Mouse (Mus musculus): Measurements from ENCODE around the gene Hoxa10. TPM values are rescaled to one million over a fixed set of nuclear protein-coding genes. Genes with fewer than 3 reads are reported as not detected.

The Hoxa10 gene
- polyA plus RNA-seq, 1 experiment from 2014 or later = 0.06 TPM

DNA sequence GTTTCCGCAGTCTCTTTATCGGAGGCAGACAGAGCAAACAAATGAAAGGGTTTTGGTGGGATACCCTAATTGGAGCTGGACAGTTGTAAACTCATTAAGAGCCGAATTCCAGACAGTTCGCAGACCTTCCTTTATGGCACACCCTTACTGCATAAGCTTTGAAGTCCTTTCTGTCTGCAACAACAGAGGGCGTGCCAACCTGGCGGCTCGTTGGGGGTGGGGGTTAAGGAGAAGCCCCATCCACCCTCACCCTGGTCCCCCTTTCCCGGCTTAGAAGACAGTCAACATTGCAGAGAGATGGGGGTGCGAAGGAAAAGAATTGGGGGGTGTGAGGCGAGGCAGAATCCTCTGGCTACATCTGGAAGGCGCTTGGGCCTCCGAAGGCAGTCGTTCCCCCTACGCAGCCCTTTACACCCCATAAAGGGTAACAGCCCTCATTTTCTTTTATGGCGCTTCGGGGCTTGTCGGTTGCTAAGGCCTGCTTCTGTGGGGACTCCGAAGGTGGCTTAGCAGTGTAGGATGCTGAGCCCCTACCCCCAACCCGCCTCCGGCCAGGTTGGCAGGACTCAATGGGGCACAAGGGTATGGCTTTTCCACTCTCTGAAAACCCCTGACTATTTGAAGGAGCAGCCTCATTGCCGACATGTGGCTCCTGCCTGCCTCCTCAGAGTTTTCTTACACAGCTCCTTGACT is 18.5 kb downstream of the Hoxa10 start:
- H3K4me3 ChIP-seq = 0 out of 2 replicates have a peak overlapping the region, but pooled peaks have one; percentile 49
- no peak overlapping the region for H3K27ac ChIP-seq (replicated peaks)
- no peaks in the 10 kb centered on the region for H3K9me3 ChIP-seq (replicated peaks)
- peaks cover 100% of the 10 kb centered on the region for H3K27me3 ChIP-seq (ENCODE audit: low read depth, poor library complexity, severe bottlenecking)
- 6% methylated on average over 21 of the region's 21 CpGs for WGBS
- H3K36me3 ChIP-seq = no peaks in the 10 kb centered on the region
- H3K4me1 ChIP-seq = peaks cover 17% of the 10 kb centered on the region
- no peak for DNase-seq (ENCODE audit: low spot score)

DNA sequence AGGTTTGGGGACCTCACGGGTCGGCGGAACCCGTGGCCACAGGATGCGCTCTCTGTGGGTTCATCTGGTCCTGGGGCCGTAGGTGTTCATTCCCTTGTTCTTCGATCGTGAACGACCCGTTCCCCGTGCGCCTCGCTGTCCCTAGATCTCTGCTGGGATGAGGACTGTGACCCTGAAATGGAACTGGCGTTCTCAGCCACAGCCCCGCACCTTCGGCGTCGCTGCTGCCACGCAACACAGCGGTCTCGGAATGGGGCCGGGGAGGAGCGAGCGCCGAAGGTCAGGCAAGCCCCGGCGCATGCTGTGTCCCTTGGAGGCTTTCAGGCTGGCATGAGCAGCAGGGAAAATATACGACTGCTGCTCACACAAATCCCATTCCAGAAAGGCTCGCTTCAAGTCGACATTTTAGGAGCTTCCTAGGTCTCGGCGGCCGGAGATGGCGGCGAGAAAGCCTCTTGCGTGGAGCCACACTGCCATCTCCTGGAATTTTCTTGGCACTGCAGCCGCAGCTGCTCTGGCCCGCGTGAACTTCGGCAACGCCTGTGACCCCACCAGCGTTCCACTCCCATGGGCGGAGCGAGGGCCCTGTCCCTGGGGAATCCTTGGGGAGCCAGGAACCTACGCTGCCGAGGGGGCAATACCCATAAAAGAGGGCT is 19.2 kb downstream of the Hoxa10 start, which contains the start of gene Hoxa7:
Hoxa7 (minus strand) TSS at position 518 of the 656 bp plus-strand sequence.
- Histone ChIP-seq H3K27ac (replicated peaks) (no peak within 1 kb of the TSS), H3K4me1 (peaks cover 23% of the 10 kb centered on the region), H3K4me3 (peak within 1 kb of the TSS; percentile 49), H3K9me3 (replicated peaks) (no peaks in the 10 kb centered on the region), H3K36me3 (no peaks in the 10 kb centered on the region), H3K27me3 (ENCODE audit: low read depth, poor library complexity, severe bottlenecking) (peaks cover 100% of the 10 kb centered on the region)
- peak; percentile 88 for DNase-seq (ENCODE audit: low spot score)
- WGBS = under 1% methylated on average over 46 of the region's 46 CpGs

DNA sequence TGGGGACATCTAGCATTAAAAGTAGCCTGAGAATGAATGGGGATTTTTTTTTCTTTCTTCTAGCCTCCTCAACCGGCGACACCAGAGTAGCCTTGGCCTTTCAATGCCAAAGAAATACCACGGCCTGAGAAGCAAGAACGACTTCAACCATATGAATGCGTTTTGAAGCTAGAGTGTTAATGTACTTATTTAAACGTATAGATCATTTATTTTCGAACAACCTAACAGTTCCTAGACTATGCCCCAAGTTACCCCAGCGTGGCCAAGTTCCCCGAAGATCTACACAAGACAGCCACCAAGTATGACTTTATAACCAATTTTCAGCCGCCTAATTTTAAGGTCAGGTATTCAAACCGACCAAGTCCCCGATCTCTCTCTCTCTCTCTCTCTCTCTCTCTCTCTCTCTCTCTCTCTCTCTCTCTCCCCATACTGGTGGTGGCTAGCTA is 19.8 kb downstream of the Hoxa10 start:
- Histone ChIP-seq H3K27me3 (ENCODE audit: low read depth, poor library complexity, severe bottlenecking) (peaks cover 100% of the 10 kb centered on the region), H3K36me3 (no peaks in the 10 kb centered on the region), H3K9me3 (replicated peaks) (no peaks in the 10 kb centered on the region), H3K4me3 (peak overlapping the region; percentile 49), H3K27ac (replicated peaks) (no peak overlapping the region), H3K4me1 (peaks cover 23% of the 10 kb centered on the region)
- no peak for DNase-seq (ENCODE audit: low spot score)
- WGBS = 7% methylated on average over 12 of the region's 12 CpGs

DNA sequence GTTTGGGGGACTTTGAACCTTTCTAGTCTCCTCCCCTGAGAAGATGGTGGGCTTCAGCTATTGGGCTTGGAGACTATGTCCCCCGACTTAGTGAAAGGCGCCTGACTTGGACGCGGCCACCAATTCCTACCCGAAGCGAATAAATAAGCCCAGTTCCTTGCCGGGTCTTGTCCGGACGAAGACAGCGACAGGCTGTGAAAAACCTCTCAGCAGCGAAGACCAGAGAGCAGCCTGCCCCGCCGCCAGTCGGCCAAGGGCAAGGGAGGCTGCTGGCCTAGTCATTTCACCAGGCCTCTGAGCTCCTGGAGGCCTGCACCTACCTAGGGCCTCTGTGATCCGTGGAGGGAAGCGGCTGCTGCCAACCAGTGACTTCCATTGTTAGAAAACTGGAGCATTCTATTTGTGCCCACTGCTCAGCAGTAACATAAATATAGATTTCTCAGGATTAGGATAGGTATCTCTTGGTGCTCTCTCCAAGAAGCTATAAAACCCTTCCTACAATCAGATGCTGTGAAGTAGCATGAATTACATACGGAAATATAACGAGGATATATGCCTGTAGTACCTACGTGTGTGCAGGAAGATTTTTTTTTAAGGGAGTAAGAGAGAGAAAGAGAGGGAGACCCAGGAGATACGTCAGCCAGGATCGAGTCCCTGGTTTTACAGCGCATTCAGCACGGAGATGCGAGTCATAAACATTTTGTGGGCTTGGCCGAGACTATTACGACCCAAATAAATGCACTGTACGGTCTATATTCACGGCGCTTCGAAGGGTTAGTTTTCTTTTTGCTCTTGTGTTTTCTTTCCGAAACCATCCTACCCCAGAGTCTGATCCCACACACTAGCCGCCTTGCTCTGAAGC is 20.4 kb downstream of the Hoxa10 start:
- H3K27me3 ChIP-seq (ENCODE audit: low read depth, poor library complexity, severe bottlenecking) = peaks cover 100% of the 10 kb centered on the region
- no peak overlapping the region for H3K27ac ChIP-seq (replicated peaks)
- H3K4me3 ChIP-seq = no peak overlapping the region
- WGBS = 11% methylated on average over 32 of the region's 32 CpGs
- peaks cover 23% of the 10 kb centered on the region for H3K4me1 ChIP-seq
- no peaks in the 10 kb centered on the region for H3K9me3 ChIP-seq (replicated peaks)
- no peaks in the 10 kb centered on the region for H3K36me3 ChIP-seq
- DNase-seq (ENCODE audit: low spot score) = no peak

DNA sequence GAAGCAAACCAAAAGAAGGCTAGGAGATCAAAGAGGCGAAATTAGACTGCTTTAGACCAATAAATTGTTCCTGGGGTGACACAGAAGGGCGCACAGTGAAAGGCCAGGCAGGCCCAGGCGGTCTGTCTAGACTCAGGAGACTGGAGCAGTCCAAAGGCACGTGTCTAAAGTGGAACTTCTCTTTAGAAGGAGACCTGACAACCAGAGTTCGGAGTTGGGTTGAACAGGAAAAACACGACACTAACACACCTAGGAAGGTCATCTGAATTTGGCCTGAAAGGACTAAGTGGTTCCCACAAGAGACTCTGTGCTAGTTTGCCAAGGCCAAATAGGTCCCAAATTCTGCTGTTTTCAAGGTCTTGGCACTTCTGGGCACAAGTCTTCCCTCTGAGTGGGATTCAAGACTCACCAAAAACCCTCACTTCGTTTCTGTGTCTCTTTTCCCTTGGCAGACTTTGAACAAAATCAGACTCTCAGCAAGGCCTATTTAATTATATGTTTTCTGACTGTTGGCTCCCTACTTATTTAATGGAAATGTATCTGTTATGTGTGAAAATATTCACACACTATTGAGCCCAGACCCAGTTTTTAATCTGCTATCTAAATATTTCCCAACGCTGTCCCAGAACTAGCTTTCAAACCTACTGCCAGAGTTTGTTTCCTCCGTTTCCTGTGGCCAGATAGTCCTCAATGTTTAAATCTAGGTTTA is 21.3 kb downstream of the Hoxa10 start:
- peaks cover 100% of the 10 kb centered on the region for H3K27me3 ChIP-seq (ENCODE audit: low read depth, poor library complexity, severe bottlenecking)
- no peak overlapping the region for H3K4me3 ChIP-seq
- DNase-seq (ENCODE audit: low spot score) = no peak
- 17% methylated on average over 9 of the region's 9 CpGs for WGBS
- H3K36me3 ChIP-seq = no peaks in the 10 kb centered on the region
- peaks cover 23% of the 10 kb centered on the region for H3K4me1 ChIP-seq
- H3K27ac ChIP-seq (replicated peaks) = no peak overlapping the region
- H3K9me3 ChIP-seq (replicated peaks) = no peaks in the 10 kb centered on the region

DNA sequence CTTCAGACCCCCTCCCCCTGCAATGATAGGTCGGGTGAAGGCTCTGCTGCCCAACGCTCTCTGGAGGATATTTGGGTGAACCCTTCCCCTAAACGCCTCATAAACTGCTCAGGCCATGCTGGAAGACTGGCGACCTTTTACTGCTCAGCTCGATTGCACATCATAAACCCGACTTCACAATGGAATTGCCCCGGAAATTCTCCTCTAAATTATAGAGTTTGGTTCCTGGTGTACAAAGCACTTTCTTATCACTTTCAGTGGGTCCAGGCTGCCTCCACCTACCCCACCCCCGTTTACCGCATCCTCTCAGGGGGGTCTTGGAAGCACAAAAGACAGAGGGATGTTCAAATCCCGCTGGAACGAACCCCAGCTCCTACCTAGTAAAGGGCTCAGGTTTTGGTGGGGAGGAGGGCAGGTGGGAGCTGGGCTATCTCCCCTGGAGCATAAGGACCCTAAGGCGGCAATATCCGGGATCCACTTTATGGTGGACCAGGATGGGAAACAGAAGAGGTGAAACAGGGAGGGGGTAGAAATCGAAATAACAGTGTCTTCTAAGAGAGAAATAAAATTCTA is 21.9 kb downstream of the Hoxa10 start:
- WGBS = 11% methylated on average over 14 of the region's 14 CpGs
- DNase-seq (ENCODE audit: low spot score) = no peak
- Histone ChIP-seq H3K36me3 (no peaks in the 10 kb centered on the region), H3K9me3 (replicated peaks) (no peaks in the 10 kb centered on the region), H3K4me3 (no peak overlapping the region), H3K27me3 (ENCODE audit: low read depth, poor library complexity, severe bottlenecking) (peaks cover 100% of the 10 kb centered on the region), H3K4me1 (peaks cover 23% of the 10 kb centered on the region), H3K27ac (replicated peaks) (no peak overlapping the region)

DNA sequence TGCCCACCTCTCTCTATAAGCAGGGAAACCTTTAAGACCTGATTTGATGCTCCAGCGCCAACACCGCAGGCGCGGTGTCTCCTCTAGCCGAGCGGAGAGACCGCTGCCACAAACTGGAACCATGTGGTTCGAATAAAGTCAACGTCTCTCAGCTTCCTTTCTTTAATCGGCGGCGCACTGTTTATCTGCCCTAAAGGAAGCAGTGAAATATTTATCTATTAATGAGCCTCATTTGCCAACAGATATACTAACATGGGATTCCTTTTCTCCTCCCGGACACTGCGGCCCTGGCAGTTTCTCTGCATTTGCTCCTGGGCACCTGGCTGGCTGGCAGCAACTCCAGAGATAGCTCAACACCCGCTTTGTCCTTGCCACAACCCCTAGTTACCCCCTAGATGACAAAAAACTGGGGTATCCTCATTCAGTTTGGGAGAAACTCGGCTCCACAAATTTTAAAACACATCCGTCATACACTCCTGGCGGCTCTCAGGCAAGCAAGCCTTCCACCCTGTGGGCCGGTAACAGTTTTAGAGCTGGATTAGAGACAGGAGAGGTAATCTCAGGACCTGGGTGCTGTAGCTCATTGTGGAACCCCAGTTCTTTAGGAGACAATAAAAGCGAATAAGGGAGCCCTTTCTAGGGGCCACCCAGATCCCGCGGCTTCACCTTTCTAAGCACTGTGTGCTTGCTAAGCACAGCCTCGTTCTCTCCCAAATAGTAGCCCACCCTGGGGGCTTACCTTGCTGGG is 22.6 kb downstream of the Hoxa10 start:
- WGBS = 4% methylated on average over 23 of the region's 23 CpGs
- Histone ChIP-seq H3K9me3 (replicated peaks) (no peaks in the 10 kb centered on the region), H3K36me3 (no peaks in the 10 kb centered on the region), H3K4me3 (no peak overlapping the region), H3K27ac (replicated peaks) (no peak overlapping the region), H3K27me3 (ENCODE audit: low read depth, poor library complexity, severe bottlenecking) (peaks cover 100% of the 10 kb centered on the region), H3K4me1 (peaks cover 23% of the 10 kb centered on the region)
- no peak for DNase-seq (ENCODE audit: low spot score)

DNA sequence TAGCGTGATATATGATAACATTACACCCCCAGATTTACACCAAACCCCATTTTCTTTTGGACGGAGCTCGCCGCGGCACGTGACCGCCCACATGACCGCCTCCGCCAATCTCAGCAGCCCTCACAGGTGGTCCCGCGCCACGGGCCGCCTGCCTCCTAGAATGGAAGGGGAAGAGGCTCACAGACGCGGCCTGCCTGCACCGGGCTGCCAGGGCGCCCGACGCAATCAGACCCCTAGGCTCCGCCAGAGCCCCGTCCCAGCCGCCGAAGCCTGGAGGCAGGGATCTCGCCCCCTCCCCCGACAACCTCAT is 23.2 kb downstream of the Hoxa10 start:
- H3K27ac ChIP-seq (replicated peaks) = no peak overlapping the region
- H3K36me3 ChIP-seq = no peaks in the 10 kb centered on the region
- H3K27me3 ChIP-seq (ENCODE audit: low read depth, poor library complexity, severe bottlenecking) = peaks cover 100% of the 10 kb centered on the region
- 0% methylated on average over 25 of the region's 25 CpGs for WGBS
- H3K9me3 ChIP-seq (replicated peaks) = no peaks in the 10 kb centered on the region
- H3K4me3 ChIP-seq = peak overlapping the region; percentile 39
- H3K4me1 ChIP-seq = peaks cover 23% of the 10 kb centered on the region
- peak; percentile 77 for DNase-seq (ENCODE audit: low spot score)

DNA sequence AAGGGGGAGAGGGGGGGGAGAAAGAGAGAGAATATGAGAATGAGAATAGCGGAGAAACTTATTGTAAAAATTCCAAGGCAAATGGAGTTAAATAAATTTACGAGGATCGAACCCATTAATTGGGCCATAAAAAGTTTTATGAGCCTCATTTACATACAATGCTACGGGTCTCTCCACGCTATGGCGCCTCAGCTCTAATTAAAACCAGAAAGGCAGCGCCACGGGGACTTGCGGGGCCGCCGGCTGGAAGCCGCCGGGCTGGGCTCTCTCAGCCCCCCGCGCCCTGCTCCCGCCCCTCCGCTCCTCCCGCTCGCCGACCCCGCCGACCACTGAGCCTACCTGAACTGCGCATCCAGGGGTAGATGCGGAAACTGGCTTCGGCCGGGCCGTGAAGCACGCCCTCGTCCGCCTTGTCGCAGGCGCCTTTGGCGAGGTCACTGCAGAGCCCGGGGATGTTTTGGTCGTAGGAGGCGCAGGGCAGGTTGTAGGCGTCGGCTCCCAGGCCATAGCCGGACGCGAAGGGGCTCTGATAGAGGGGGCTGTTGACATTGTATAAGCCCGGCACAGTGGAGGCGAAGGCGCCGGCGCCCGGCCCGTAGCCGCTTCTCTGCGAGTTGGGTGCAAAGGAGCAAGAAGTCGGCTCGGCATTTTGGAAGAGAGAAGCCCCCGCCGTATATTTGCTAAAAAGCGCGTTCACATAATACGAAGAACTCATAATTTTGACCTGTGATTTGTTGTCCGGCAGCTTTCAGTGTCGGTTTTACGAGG is 23.8 kb downstream of the Hoxa10 start:
- H3K27ac ChIP-seq (replicated peaks) = no peak overlapping the region
- H3K9me3 ChIP-seq (replicated peaks) = no peaks in the 10 kb centered on the region
- H3K4me1 ChIP-seq = peaks cover 21% of the 10 kb centered on the region
- peaks cover 100% of the 10 kb centered on the region for H3K27me3 ChIP-seq (ENCODE audit: low read depth, poor library complexity, severe bottlenecking)
- DNase-seq (ENCODE audit: low spot score) = no peak
- H3K36me3 ChIP-seq = no peaks in the 10 kb centered on the region
- WGBS = 4% methylated on average over 60 of the region's 60 CpGs
- peak overlapping the region; percentile 39 for H3K4me3 ChIP-seq

DNA sequence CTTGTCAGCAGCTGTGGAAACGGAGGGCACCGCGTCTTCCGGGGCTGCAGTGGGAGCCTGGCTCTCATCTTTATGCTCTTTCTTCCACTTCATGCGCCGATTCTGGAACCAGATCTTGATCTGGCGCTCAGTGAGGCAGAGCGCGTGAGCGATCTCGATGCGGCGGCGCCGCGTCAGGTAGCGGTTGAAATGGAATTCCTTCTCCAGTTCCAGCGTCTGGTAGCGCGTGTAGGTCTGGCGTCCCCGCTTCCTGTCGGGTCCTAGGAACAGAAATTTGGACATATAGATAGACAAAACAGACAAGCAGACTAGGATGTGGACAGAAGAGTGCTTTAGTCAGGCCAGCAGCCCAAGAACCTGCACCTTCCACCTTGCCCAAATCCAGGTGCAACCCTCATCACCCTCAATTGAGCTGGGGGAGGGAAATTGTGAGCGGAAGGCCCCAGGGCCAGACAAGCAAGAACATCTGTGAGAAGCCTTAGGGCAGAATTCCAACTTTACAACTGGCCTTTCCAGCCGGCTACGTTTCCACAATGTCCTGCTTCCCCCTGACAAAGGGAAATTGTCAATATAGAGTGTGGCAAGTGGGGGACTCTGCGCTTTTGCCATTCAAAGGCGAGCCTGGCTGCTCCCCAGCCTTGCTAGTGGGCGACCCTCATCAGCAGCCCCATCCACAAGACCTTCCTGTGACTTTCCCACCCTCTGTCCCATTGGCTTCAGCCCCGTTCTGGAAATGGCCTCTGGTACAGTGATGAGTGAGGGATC is 24.7 kb downstream of the Hoxa10 start:
- H3K36me3 ChIP-seq = no peaks in the 10 kb centered on the region
- peaks cover 17% of the 10 kb centered on the region for H3K4me1 ChIP-seq
- H3K27me3 ChIP-seq (ENCODE audit: low read depth, poor library complexity, severe bottlenecking) = peaks cover 100% of the 10 kb centered on the region
- H3K4me3 ChIP-seq = no peak overlapping the region
- no peaks in the 10 kb centered on the region for H3K9me3 ChIP-seq (replicated peaks)
- 2% methylated on average over 30 of the region's 30 CpGs for WGBS
- H3K27ac ChIP-seq (replicated peaks) = no peak overlapping the region
- no peak for DNase-seq (ENCODE audit: low spot score)

All from midbrain, embryonic 10.5 days (tissue).